Mouse (Mus musculus): ENCODE measurements around the gene Ms4a15. TPM values are rescaled to one million over a fixed set of nuclear protein-coding genes. Genes with fewer than 3 reads are reported as not detected.

Ms4a15 gene
- total RNA-seq (2021) (not detected), polyA plus RNA-seq (2012; rRNA removed) (not detected in 2 replicates)
- long read RNA-seq, result 0 reads

GRCm38 (mm10) chr19:10993150-10993549 lies at the start of gene Ms4a15:
TSS of gene Ms4a15 (minus strand) at chr19:10993250.
- no peak within 1 kb of the TSS for H3K27ac ChIP-seq
- no peaks in the 10 kb centered on the region for H3K27me3 ChIP-seq (ENCODE audit: control insufficient read depth, insufficient read depth, low read length)
- TF ChIP-seq EP300 (IDR thresholded peaks at IDR 0.05; ENCODE audit: insufficient read depth, low read depth, low read length) (no peak), POLR2A (IDR thresholded peaks at IDR 0.05; ENCODE audit: insufficient read depth, low read depth, low read length) (no peak), CTCF (IDR thresholded peaks at IDR 0.05) (no peak)
- H3K4me1 ChIP-seq (ENCODE audit: control insufficient read depth, insufficient read depth, low read length), result no peaks in the 10 kb centered on the region
- no peaks in the 10 kb centered on the region for H3K79me2 ChIP-seq (replicated peaks; ENCODE audit: control insufficient read depth, insufficient read depth, low read length)
- H3K9ac ChIP-seq (ENCODE audit: low read depth, low read length), result no peak within 1 kb of the TSS
- intact Hi-C loops (cut with DNase I), result no loop called here
- no peaks in the 10 kb centered on the region for H3K36me3 ChIP-seq (ENCODE audit: control insufficient read depth, insufficient read depth, low read length)
- no peak within 1 kb of the TSS for H3K4me3 ChIP-seq
- 87% methylated on average over 7 of the region's 7 CpGs for WGBS
- no peak for DNase-seq

GRCm38 (mm10) chr19:11037570-11037969 lies 44.5 kb upstream of the Ms4a15 start:
- H3K27me3 ChIP-seq (ENCODE audit: control insufficient read depth, insufficient read depth, low read length), result no peaks in the 10 kb centered on the region
- H3K36me3 ChIP-seq (ENCODE audit: control insufficient read depth, insufficient read depth, low read length), result no peaks in the 10 kb centered on the region; the same call in 1 of the 2 replicates
- no peaks in the 10 kb centered on the region for H3K4me1 ChIP-seq (ENCODE audit: control insufficient read depth, insufficient read depth, low read length)
- intact Hi-C loops (cut with DNase I), result no loop called here
- no peak overlapping the region for H3K9ac ChIP-seq (ENCODE audit: low read depth, low read length)
- H3K27ac ChIP-seq, result no peak overlapping the region
- no peaks in the 10 kb centered on the region for H3K79me2 ChIP-seq (replicated peaks; ENCODE audit: control insufficient read depth, insufficient read depth, low read length)
- TF ChIP-seq POLR2A (IDR thresholded peaks at IDR 0.05; ENCODE audit: insufficient read depth, low read depth, low read length) (no peak), EP300 (IDR thresholded peaks at IDR 0.05; ENCODE audit: insufficient read depth, low read depth, low read length) (no peak), CTCF (IDR thresholded peaks at IDR 0.05) (no peak)
- DNase-seq, result no peak
- no peak overlapping the region for H3K4me3 ChIP-seq

GRCm38 (mm10) chr19:11022382-11022781 lies 29.3 kb upstream of the Ms4a15 start:
- TF ChIP-seq EP300 (IDR thresholded peaks at IDR 0.05; ENCODE audit: insufficient read depth, low read depth, low read length) (no peak), POLR2A (IDR thresholded peaks at IDR 0.05; ENCODE audit: insufficient read depth, low read depth, low read length) (no peak), CTCF (IDR thresholded peaks at IDR 0.05) (no peak)

GRCm38 (mm10) chr19:11017891-11018290 lies 24.8 kb upstream of the Ms4a15 start, which contains the start of gene Ms4a18:
TSS of gene Ms4a18 (minus strand) at chr19:11018031.
- WGBS, result 78% methylated on average over 3 of the region's 3 CpGs
- Histone ChIP-seq H3K4me3 (no peak within 1 kb of the TSS), H3K36me3 (ENCODE audit: control insufficient read depth, insufficient read depth, low read length) (no peaks in the 10 kb centered on the region), H3K4me1 (ENCODE audit: control insufficient read depth, insufficient read depth, low read length) (peaks cover 2% of the 10 kb centered on the region), H3K27ac (no peak within 1 kb of the TSS; the same call in 1 of the 2 replicates), H3K79me2 (replicated peaks; ENCODE audit: control insufficient read depth, insufficient read depth, low read length) (no peaks in the 10 kb centered on the region), H3K9ac (ENCODE audit: low read depth, low read length) (no peak within 1 kb of the TSS), H3K27me3 (ENCODE audit: control insufficient read depth, insufficient read depth, low read length) (no peaks in the 10 kb centered on the region)
- intact Hi-C loops (cut with DNase I), result no loop called here
- DNase-seq, result no peak
- TF ChIP-seq EP300 (IDR thresholded peaks at IDR 0.05; ENCODE audit: insufficient read depth, low read depth, low read length) (no peak), POLR2A (IDR thresholded peaks at IDR 0.05; ENCODE audit: insufficient read depth, low read depth, low read length) (no peak), CTCF (IDR thresholded peaks at IDR 0.05) (no peak)

More at GRCm38 (mm10) chr19:11022382-11022781, 29.3 kb upstream of the Ms4a15 start:
- intact Hi-C loops (cut with DNase I), result no loop called here
- H3K27me3 ChIP-seq (ENCODE audit: control insufficient read depth, insufficient read depth, low read length), result no peaks in the 10 kb centered on the region
- H3K36me3 ChIP-seq (ENCODE audit: control insufficient read depth, insufficient read depth, low read length), result no peaks in the 10 kb centered on the region
- H3K9ac ChIP-seq (ENCODE audit: low read depth, low read length), result no peak overlapping the region
- H3K4me3 ChIP-seq, result no peak overlapping the region
- H3K27ac ChIP-seq, result no peak overlapping the region
- peaks cover 2% of the 10 kb centered on the region for H3K4me1 ChIP-seq (ENCODE audit: control insufficient read depth, insufficient read depth, low read length)
- no peaks in the 10 kb centered on the region for H3K79me2 ChIP-seq (replicated peaks; ENCODE audit: control insufficient read depth, insufficient read depth, low read length)
- no peak for DNase-seq

- intact Hi-C loops (cut with DNase I), result no loop called here
Measured at GRCm38 (mm10) chr19:11017251-11017650, 24.2 kb upstream of the Ms4a15 start.

GRCm38 (mm10) chr19:11015998-11016397 lies 22.9 kb upstream of the Ms4a15 start:
- H3K4me3 ChIP-seq, result no peak overlapping the region
- 89% methylated on average over 1 of the region's 1 CpGs for WGBS
- H3K36me3 ChIP-seq (ENCODE audit: control insufficient read depth, insufficient read depth, low read length), result no peaks in the 10 kb centered on the region
- TF ChIP-seq POLR2A (IDR thresholded peaks at IDR 0.05; ENCODE audit: insufficient read depth, low read depth, low read length), result no peak
- TF ChIP-seq EP300 (IDR thresholded peaks at IDR 0.05; ENCODE audit: insufficient read depth, low read depth, low read length), result no peak
- TF ChIP-seq CTCF (IDR thresholded peaks at IDR 0.05), result no peak
- DNase-seq, result no peak
- intact Hi-C loops (cut with DNase I), result no loop called here
- no peak overlapping the region for H3K9ac ChIP-seq (ENCODE audit: low read depth, low read length)
- no peaks in the 10 kb centered on the region for H3K79me2 ChIP-seq (replicated peaks; ENCODE audit: control insufficient read depth, insufficient read depth, low read length)
- no peaks in the 10 kb centered on the region for H3K27me3 ChIP-seq (ENCODE audit: control insufficient read depth, insufficient read depth, low read length)
- peaks cover 2% of the 10 kb centered on the region for H3K4me1 ChIP-seq (ENCODE audit: control insufficient read depth, insufficient read depth, low read length)
- no peak overlapping the region for H3K27ac ChIP-seq

More at GRCm38 (mm10) chr19:11017251-11017650, 24.2 kb upstream of the Ms4a15 start:
- 28% methylated on average over 2 of the region's 2 CpGs for WGBS
- Histone ChIP-seq H3K9ac (ENCODE audit: low read depth, low read length) (no peak overlapping the region), H3K4me1 (ENCODE audit: control insufficient read depth, insufficient read depth, low read length) (peaks cover 2% of the 10 kb centered on the region), H3K27me3 (ENCODE audit: control insufficient read depth, insufficient read depth, low read length) (no peaks in the 10 kb centered on the region), H3K79me2 (replicated peaks; ENCODE audit: control insufficient read depth, insufficient read depth, low read length) (no peaks in the 10 kb centered on the region), H3K27ac (no peak overlapping the region), H3K4me3 (no peak overlapping the region), H3K36me3 (ENCODE audit: control insufficient read depth, insufficient read depth, low read length) (no peaks in the 10 kb centered on the region)
- peak in 1 of 2 experiments; percentile 14 for DNase-seq
- TF ChIP-seq POLR2A (IDR thresholded peaks at IDR 0.05; ENCODE audit: insufficient read depth, low read depth, low read length) (no peak), CTCF (IDR thresholded peaks at IDR 0.05) (no peak), EP300 (IDR thresholded peaks at IDR 0.05; ENCODE audit: insufficient read depth, low read depth, low read length) (no peak)

Measured in heart, adult 2 months (tissue).